Mouse (Mus musculus) spleen, postnatal 0 days (tissue): Measurements from ENCODE around the gene Olfr1352. TPM values are rescaled to one million over a fixed set of nuclear protein-coding genes. Genes with fewer than 3 reads are reported as not detected.

ENCODE experiments used
- polyA plus RNA-seq: library from polyadenylated mRNA; unstranded; fragments of >200 nt; fragmentation: Nextera tagmentation; extraction: Ambion mirVana; gene quantifications from 2 replicates; pipeline ENCODE4 v1.2.1, GENCODE M21; 2015

Olfr1352 gene
- not detected in 2 replicates for polyA plus RNA-seq

GRCm38 (mm10) chr10:78980750-78981149 is at the start of gene Olfr1352:
Gene Olfr1352, plus strand, starts transcription at chr10:78981050.

DNA sequence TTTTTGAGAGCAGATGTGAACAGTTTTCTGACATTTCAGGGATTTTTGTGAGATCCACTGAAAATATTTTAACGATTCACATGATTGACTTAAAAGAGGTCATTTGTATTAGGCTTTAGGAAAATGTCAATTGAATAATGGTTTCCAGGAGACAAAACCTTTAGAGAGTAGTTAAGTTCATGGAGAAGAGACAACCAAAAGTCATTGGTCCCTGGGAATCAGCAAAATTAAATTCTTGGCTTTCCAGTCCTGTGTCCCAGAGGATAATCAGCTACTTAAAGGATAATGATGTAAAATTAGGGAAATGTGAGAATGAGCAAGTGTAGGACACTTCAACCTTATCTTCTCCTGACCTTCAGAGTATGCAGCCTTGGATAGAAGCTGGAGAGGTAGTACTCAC is 30.5 kb upstream of the Olfr1352 start, which contains the start of gene Olfr8:
TSS of gene Olfr8 (plus strand) at position 301 of the 400 bp plus-strand sequence.

GRCm38 (mm10) chr10:78963009-78963408 is 17.8 kb upstream of the Olfr1352 start, which contains the start of gene Olfr1353:
Gene Olfr1353, plus strand, starts transcription at chr10:78963309.

DNA sequence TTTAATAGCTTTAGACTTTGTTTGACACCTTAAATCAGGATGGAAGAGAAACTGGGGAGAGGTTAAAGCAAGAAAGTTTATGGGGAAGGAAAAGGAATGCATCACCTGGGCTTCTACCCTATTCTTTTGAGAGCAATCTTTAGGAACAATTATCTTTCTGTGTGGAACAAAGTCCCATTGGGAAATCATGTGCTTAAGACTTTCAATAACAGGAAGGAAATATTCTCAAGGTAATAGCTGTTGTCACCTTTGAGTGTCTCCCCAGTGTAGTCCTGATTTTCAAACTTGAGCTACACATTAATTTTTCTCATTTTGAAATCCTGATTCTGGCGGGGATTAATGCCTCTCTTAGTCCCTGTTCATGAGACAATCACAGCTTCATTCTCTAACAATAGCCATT is 31.3 kb downstream of the Olfr1352 start, which contains the start of gene Olfr1351:
TSS of gene Olfr1351 (plus strand) at position 301 of the 400 bp plus-strand sequence.

GRCm38 (mm10) chr10:79028441-79028840 is 47.6 kb downstream of the Olfr1352 start, which contains the start of gene Olfr57:
Gene Olfr57, plus strand, starts transcription at chr10:79028741.

Other genes starting within 250 kb of the Olfr1352 start
- not detected in 2 replicates for gene Ccdc105, start 228.0 kb upstream of the Olfr1352 start, polyA plus RNA-seq
- 0.10 and 0.18 TPM in 2 replicates for gene Slc1a6, start 200.6 kb upstream of the Olfr1352 start, polyA plus RNA-seq
- not detected in 2 replicates for gene Olfr1356, start 128.9 kb upstream of the Olfr1352 start, polyA plus RNA-seq
- gene Olfr1355, start 105.5 kb upstream of the Olfr1352 start, polyA plus RNA-seq = not detected in 2 replicates
- not detected in 2 replicates for gene Olfr1354, start 67.9 kb upstream of the Olfr1352 start, polyA plus RNA-seq
- not detected in 2 replicates for gene Olfr8, start 30.4 kb upstream of the Olfr1352 start, polyA plus RNA-seq
- gene Olfr1353, start 17.7 kb upstream of the Olfr1352 start, polyA plus RNA-seq = not detected in 2 replicates
- gene Olfr1351, start 31.4 kb downstream of the Olfr1352 start, polyA plus RNA-seq = not detected in 2 replicates
- 0.12 TPM in 1 of 2 replicates, not detected in the other for gene Olfr57, start 47.7 kb downstream of the Olfr1352 start, polyA plus RNA-seq
- gene 2610008E11Rik, start 116.5 kb downstream of the Olfr1352 start, polyA plus RNA-seq = 6.4 and 7.6 TPM in 2 replicates
- gene Vmn2r80, start 167.7 kb downstream of the Olfr1352 start, polyA plus RNA-seq = not detected in 2 replicates